Mouse (Mus musculus) layer of hippocampus, postnatal 14 days (tissue): ENCODE measurements around the gene Il12a. TPM values are rescaled to one million over a fixed set of nuclear protein-coding genes. Genes with fewer than 3 reads are reported as not detected.

ENCODE experiments used
- DNase-seq, 2 experiments: peaks; one replicate each; pipeline ENCODE4 v3.0.0; 2021 to 2022; ENCODE audit warnings: low spot score in 2 of 2, mixed read lengths in 1 of 2
- total RNA-seq, 2 experiments: library from RNA; stranded (reverse); gene quantifications; 2 replicates each; pipeline ENCODE4 v1.2.3; 2021

Il12a gene
- total RNA-seq, 2 experiments from 2014 or later = 0.50 to 0.51 TPM

DNA sequence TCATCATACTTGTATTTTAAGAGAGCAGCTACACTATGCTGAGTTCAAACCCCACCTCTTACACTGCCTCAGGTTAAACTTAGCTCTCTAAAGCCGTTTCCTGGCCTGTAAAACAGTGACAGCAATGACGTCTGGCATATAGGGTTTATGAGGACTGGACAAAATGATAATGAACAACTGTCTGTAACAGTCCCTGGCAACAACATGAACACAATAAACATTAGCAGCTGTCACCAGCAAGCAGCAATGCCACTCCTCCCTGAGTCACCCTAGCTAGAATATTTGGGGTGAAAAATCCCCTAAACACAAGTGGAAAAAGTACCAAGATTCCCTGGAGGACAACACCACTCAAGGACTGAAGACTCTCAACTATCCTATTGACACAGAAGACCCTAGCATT, 6.9 kb upstream of the Il12a start:
- DNase-seq = no peak

DNA sequence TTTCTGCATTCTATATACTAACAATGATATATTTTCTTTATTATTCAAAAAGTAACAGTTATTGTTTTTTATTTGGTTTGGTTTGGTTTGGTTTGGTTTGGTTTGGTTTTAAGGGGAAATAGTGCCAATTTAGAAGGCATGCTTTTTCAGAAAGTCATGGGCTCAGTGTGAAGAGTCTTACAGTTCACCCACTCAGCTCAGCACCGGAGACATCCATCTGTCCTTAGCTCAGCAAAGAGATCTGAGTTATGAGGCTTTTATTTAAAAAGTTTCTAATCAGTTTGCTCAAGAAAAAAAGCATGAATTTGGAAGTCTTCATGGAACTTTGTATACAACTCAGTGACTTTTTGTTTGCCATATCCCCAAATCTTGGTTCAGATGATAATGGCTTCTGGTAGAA, 6.2 kb upstream of the Il12a start:
- DNase-seq = no peak

DNA sequence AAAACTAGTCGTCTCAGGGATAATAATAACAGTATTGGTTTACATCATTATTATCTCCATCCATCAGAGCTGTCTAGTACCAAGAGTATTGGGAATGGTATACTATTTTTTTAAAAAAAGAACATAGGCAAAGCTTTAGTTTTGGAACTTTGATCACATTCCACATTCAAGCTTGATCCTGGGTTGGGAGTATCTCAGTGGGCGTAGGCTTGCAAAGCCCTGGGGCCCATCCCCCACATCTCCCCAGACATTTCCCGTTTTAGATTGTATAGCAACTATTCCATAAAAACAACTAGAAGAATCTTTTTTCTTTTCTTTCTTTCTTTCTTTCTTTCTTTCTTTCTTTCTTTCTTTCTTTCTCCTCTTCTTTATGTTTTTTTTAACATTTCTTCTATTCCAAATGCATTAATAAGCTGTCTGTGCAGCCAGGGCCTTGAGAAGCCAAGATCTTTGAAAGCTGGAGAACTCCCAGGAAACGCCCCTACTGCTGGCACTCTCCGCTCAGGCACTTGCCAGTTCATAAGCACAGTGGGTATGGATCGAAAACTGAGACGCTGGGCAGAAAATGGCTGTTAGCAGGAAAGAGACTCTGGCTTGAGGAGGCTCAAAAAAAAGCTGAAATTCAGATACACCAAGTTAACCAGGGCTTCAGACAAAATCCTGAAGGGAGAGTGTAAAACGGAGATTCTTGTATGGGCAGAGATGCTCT, 3.4 kb upstream of the Il12a start:
- peak; percentile 12 to 46 for DNase-seq

DNA sequence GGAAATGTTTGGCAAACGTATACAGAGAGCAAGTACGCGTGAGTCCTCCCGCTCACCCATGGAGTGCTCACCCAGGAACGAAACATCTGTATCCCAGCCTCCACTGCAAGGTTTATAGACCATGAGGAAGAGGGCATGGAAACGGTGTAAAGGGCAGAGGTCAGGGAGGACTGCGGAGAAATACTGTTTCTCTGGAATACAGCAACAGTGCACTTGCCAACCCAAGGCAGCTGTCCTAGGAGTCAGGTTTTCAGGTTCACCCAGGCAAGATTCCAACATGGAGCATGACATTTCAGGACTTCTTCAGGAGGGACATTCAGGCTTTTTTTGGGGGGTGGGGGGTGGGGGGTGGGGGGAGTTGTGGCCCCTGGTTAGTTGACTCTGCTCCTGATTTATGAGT, 1.1 kb upstream of the Il12a start:
- no peak for DNase-seq

DNA sequence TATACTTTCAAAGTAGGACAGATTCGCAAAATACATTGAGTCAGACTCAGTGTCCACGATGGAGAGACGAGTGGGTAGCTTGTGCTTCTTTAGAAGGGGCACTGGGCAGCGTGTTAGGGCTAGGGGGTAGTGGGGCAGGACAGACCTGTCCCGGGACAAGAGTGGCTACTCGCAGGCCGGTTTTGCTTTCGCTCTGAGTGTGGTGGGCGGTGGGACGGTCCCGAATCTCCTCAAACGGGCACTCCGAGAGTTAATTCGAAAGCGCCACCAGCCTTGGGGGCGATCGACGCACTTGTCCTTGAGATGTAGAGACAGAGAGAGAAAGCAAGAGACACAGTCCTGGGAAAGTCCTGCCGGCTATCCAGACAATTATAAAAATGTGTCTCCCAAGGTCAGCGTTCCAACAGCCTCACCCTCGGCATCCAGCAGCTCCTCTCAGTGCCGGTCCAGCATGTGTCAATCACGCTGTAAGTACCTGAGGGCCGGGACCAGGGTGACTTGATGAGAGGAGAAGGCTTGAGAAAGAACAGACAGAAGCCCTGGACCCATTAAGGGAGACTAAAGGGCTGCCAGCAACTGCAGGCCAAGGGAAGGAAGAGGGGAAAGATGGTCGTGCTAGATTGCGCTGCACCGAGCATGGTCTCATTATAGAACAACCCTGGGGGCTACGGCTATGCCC, 795 bp downstream of the Il12a start:
- DNase-seq = no peak

DNA sequence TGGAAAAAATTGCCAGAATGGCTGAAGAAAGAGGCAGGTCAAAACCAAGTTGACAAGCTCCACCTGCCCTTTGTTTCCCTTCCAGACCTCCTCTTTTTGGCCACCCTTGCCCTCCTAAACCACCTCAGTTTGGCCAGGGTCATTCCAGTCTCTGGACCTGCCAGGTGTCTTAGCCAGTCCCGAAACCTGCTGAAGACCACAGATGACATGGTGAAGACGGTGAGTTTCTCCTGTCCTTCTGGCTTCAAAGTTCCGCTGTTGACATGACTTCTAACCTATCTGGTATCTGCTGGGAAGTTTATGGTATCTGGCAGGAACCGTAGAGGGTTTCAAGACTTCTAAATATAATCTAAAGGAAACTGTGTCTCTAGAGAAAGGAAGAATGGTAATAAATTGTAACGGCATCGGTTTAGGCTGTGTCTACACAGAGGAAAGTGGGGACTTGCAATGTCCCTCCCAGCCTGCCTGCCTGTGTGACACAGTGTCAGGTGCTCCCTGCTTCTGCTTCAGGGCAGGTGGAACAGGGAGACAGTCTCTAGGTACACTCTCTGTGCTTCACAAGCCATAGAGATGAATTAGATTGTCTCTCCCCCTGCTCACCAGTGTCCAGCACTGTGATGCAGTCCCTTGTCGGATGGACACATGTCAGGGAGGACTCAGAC, 1.6 kb downstream of the Il12a start:
- no peak for DNase-seq

DNA sequence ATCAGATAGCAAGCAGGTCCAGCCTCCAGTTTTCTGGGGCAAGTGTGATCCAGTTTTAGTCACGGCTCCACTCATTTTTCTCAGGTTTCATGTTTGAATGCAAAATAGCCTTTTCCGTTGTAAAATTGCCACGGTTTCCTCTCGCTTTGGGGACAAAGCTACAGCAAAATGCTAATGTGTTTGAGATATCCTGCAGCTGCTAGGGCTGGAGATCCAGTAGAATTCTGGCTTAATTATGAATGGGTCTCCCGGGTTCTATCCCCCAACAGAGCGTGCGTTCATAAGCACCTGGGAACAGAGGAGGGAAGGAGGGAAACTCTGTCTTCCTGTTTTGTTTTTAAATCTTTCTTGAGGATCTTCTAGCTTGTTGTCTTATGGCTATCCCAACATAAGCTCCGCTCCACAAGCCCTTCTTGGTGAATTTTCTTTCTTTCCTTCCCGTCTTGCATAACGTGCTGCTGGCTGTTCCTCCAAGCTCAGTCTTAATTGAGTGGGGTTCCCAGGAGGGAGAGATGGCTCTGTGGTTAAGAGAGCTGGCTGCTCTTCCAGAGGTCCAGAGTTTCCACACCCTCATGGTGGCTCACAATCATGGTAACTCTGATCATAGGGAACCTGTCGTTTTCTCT, 2.3 kb downstream of the Il12a start:
- no peak for DNase-seq

DNA sequence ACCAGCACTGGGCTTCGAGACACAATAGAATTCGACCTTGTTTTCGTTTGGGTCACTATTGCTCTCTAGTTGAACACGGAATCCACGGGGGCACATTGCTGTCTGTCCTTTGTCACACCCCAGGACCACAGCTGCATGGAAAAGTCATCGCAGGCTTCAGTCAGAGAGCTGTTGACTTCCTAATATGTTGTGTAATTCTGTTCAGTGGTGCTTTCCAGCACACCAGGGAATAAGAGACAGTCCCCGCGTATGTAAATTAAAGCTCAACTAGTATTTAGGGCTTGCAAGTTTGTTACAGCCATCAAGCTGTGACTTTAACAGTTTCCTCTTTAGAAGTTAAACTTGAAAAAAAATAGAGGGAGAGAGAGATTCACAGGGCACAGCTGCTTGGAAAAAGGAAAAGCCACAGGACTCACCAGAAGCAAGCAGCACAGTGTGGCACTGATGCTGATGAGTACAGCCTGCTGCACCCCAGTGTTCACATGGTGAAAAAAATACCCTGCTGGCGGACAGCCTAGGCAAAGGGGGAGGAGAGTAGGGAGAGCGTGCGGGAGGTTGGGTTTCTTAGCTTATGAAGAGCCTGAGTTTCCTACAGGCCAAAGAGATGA, 3.1 kb downstream of the Il12a start:
- peak; percentile 56 to 80 for DNase-seq

DNA sequence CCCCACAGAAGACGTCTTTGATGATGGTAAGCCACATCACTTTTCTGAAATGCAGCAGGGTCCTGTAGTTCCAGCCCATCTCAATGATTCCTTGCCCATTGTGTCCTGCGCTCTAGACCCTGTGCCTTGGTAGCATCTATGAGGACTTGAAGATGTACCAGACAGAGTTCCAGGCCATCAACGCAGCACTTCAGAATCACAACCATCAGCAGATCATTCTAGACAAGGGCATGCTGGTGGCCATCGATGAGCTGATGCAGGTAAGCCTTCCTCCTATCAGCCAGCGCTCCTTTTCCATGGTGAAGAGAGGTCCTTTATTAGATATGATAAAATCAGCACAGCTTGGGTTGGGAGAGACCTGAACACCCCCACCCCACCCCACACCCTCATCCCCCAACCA, 4.9 kb downstream of the Il12a start:
- DNase-seq = no peak

DNA sequence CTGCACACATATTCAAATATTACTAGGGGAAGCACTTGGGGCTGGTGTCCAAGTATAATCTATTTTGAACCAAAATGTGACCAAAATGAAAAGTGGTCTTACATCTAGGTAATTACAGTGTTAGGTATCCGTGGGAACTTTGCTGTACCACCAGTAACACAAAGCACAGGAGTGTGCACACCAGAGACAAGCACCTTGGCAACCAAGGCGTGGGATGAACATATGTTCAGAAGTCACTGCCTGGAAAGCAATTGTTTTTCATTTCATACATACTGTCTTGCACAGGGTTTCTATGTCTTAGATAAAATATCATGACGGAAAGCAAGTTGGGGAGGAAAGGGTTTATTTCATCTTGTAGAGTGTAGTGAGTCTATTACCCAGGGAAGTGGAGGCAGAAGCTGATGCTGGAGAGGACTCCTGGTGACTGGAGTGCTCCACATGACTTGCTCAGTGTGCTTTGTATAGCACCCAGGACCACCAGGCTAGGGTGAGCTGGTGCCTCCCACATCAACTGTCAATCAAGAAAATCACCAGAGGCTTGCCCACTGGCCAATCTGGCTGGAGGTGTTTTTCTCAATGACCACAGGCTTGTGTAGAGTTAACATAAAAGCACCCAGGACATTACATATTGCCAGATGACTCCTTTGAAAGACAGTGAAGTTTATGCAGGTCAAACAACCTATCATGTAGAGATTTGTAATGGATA, 6.2 kb downstream of the Il12a start:
- no peak for DNase-seq

DNA sequence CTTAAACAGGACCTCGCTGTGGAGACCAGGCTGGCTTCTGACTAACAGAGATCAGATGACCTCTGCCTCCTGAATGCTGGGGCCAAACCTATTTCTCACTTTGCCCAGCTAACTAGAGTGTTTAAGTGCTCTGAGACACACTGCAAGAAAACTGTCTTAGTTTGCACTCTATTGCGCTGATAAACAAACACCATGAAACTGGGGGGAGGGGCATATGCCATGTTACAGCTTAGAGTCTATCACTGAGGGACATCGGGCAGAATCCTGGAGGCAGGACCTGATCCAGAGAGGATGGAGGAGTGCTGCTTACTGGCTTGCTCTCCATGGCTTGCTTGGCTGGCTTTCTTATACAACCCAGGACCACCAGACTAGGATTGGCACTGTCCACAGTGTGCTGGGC, 8.2 kb downstream of the Il12a start:
- no peak for DNase-seq

DNA sequence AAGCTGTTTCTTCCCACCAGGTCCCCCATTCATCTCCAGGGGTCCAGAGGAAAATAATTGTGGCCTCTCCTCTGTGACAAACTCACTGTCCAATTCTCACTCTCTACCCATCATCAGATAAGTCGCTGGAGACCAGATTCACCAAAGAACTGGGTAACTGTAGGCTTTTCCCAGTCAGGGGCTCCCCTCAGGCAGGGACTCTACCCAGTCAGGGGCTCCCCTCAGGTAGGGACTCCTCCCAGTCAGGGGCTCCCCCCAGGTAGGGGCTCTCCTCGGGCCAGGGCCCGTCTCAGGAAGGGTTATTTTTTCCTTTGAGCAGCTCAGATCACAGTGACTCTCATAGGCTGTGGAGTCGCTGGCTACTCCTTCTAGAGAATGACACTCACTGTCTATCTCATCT, 9.6 kb downstream of the Il12a start:
- DNase-seq = no peak

DNA sequence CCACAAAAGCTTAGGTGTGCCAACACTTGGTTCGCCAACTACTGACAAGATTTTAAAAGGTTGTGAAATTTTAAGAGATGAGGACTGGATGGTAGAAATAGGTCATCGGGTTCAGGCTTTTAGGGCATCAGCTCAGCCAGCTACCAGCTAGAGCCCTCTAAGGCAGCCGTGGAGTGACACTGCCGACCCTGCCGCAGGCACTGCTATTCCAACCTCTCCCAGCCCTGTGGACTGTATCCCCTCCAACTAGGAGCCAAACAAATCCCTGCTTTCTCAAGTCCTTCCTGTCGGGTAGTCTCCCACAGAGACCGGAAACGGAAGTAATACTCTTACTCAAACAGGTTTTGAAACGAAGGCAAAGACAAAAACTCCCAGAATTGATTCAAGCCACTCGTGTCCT, 15.9 kb downstream of the Il12a start:
- DNase-seq = no peak

DNA sequence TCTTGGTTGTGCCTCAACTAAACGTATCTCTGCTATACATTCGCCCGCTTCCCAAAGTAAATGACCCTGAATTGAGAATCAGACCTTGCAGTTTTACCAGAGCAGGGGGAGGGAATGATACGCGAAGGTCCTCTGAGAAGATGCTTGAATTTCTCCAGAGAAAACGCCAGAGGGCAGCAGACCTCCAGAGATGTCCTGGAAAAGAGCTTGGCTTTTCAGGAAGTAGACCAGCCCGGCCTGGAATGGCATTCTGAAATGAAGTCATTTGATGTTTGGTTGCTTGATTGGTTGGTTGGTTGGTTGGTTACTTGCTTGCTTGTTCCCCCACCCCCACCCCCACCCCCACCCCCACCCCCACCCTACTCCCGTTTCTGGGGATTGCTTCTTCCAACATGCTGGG, 17.8 kb downstream of the Il12a start:
- peak in 1 of 2 experiments; percentile 48 for DNase-seq

DNA sequence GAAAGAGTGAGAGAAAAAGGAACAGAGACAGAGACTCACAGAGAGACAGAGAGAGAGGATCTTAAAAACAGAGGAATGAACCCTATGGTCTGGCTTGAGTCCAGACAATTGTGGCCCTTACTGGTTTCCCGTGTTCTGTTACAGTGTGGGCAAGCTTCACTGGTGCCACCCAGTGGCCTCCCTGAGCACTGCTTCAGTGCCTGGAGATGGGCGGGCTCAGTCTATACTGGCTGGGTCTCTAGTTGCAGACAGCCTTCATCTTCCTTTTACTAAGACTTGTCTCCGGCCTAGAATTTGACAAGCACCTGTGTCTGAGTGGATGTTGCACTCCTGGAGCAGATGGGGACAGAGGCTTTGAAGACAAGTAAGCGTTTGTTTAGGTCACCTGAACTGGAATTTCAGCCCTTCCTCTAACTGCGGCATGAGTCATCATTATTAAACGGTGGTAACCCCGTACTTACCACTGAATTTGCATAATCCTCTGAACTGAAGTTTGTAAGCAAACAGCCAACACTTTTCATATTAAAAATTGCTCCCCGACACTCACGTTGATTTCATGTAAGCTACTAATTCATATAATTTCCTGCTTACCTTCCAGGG, 18.9 kb downstream of the Il12a start:
- peak; percentile 55 to 76 for DNase-seq

DNA sequence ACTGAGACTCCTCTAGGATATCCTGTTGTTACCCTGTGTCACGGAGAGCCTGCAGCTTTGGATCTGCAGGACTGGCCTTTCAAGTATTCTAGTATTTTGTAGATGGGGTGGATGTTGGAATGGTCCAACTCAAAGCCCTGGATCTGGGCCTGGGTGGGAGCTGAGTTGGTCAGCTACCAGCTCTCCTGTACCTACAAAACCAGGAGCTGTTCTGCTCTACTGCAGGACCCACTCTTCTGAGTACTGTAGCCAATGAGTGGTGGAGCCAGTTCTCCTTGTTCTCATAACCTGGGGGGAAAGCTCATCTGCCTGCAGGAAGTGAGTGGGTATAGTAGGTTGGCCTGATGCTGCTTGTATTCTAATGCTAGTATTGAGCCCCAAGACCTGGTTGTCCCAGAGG, 20.0 kb downstream of the Il12a start:
- DNase-seq = no peak

DNA sequence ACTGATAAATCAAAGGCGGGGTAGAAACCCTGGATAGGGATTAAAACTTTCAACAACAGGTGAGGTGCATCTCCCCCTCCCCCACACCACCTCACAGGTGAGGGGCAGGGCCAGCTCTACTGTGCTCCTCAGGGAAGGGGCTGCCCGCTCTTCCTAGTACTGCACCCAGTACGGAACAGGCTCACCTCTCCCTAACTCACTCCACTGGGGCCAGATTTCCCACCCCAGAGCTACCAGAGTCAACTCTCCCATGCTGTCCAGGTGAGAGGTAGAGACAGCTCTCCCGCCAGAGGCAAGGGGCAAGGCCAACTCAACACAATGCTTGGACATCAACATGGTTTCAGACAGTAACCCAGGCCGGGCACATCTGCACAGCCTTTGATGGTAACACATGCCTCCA, 21.1 kb downstream of the Il12a start:
- DNase-seq = no peak

DNA sequence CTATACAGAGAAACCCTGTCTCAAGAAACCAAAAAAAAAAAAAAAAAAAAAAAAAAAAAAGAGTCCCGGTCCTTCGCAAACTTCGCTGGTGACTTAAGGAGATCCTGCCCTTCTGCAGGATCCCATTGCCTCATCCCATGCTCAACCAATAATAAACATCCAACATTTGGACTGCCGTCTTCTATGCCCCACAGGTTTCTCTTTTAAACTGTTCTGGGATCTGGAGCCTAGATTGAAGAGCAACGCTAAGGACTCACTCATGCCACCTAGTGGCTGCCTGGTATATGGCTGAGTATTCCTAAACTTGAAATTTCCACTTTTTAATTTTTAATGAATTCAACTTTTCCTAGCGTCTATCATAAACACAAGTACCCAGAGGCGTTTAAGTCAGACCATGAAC, 23.1 kb downstream of the Il12a start:
- peak; percentile 49 to 64 for DNase-seq

DNA sequence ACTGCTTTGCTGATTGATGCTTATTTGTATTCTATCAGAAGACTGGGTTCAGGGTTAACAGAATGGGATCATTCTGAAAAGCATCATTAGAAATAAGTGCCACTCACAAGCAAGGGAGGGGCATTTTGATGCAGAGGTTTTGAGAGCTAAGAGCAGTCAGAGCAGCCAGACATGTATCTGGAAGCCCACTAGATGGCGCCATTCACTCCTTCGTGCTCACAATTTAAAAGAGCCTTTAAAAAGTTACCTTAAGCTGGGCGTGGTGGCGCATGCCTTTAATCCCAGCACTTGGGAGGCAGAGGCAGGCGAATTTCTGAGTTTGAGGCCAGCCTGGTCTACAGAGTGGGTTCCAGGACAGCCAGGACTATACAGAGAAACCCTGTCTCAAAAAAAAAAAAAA, 26.9 kb downstream of the Il12a start:
- DNase-seq = peak; percentile 36 to 63

DNA sequence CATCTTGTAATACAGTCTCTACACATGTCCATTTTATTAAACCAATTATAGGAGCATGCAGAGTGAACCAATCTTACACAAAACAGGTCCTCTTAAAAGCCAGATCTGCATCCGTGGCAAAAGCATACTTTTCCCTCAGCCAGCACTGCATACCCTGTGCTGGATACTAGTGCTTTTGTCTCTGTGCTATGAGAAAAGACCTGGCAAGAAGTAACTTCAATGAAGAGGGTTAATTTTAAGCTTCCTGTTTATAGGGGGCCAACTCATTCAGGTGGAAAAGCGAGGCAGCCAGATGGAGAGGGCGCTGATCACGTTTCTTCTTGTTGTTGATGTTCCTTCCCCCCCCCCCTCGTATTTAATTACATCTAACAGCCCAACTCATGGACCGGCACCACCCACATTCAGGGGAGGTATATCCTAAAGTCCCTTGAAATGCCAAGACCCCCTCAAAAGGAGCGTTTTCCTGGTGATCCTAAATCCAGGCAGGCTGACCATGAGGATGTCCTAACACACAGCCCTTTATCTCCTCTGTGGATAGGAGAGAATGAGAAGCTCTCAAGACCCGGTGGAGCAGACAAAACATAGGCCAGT, 28.9 kb downstream of the Il12a start:
- DNase-seq = no peak
